Mouse (Mus musculus) c-Kit-positive CD71-negative TER-119-negative erythroid progenitor cells, embryonic 14.5 days (primary cell): ENCODE data around the gene Gm44579.
A peak's percentile ranks its signal among the peaks of the same experiment; 100 is the strongest.

ENCODE experiments used
- DNase-seq: peaks from one replicate; pipeline ENCODE4 v3.0.0-alpha.2; 2013; ENCODE audit warnings: low read depth

The Gm44579 gene

DNA sequence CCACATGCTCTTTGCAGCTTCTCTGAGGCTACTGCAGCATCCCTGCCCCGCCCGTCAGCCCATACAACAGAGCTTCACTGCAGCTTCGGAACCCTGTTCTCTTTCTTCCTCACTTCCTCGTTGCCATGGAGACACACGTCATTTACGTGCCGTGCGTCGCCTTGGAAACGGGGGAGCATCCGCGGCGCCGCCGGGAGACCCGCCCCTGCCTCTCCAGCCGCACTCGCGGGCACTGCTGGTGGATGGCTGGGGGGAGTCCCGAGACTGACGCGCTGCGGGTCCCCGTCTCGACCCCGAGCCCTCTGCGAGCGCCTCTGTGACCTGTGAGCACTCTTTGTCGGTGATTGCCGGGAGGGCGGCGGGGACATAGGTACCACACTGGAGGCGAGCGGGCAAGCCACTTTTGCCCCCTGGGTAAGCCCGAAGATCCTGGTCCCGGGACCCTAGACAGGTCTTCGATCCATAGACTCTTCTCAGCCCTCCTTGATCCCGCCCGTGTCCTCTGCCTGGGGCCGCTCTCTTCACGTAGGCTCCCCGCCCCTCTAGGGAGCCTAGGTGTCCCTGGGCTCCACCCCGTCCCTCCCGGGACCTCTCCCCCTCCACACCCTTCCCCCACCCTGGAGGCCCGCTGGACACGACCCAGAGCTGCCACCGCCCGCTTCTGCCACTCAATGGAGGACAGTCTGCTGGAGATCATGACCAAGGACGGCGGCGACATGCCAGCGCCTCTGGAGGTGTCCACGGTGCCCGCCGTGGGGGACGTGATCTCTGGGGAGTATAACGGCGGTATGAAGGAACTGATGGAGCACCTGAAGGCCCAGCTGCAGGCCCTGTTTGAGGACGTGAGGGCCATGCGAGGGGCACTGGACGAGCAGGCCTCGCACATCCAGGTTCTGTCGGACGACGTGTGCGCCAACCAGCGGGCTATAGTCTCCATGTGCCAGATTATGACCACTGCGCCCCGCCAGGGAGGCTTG lies 52.8 kb downstream of the Gm44579 start:
- DNase-seq, result peak; percentile 56

DNA sequence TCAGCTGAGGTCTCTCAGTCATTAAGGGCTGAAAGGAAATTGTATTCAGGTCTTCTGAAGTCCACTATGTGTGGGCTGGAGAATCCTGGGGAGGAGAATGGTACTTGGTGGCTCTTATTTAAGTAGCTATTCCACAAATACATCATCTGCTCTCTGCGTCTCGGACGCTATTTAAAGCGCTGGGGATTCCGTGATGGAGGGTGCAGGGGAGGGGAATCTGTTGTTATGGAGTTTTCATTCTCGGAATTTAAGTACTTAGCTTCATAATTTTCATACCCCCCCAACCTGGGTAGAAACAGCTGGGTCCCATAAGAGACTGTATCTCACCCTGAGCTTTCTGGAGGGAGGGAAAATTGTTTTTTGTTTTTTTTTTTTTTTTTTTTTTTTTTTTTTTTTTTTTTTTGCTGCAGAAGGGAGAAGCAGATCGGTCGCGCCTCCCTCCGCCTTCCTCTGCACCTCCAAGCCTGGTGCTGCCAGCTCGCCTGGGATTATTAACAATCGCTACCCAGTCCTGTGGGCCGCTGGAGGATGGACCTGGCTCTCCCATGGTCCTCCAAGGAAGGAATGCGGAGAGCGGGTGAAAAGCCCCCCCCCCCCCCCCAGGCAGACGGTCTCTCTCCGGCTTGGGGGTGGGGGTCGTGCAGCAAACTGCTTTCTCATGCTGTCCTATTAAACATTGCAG lies 53.7 kb downstream of the Gm44579 start, which contains the start of gene Ccdc184:
Ccdc184 (plus strand) TSS at position 196 of the 682 bp plus-strand sequence.
- DNase-seq, result no peak

DNA sequence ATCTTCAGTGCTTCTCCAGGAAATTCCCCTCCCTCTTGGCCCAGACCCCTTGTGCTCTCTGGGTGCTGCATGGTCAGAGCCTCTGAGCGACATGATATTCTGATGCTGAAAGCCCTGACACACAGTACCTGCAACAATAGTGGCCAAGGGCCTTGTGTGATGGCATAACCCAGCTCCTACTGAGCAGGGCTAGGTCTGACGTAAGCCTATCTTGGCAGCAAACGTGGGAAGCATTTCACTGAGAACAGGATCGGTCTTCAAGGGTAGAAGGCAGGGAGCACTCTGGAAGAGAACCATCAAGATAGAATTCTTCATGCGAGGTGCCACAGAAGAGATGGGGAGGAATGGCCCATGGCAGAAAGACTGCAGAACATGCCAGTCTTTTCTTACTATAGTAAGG lies 55.3 kb downstream of the Gm44579 start, which contains the start of gene Asb8:
Asb8 (minus strand) TSS at position 101 of the 400 bp plus-strand sequence.
- no peak for DNase-seq

DNA sequence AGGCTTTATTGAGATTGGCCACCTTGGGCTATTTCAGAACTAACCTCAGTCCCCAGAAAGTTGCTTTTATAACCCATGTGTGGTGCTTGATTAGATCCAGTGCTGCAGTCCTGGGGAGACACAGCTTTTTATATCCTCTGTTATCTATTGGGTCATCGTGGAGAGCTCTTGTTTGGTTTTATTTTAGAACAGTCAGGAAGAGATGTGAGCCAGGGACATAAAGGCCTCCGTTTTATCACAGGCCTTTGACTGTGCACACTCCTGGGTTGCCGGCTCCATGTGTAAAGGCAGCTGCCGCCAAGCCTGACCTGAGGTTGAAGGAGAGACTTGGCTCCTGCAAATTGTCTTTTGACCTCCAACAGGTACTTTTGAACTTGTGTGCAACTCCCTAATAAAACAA lies 58.2 kb downstream of the Gm44579 start:
- no peak for DNase-seq

DNA sequence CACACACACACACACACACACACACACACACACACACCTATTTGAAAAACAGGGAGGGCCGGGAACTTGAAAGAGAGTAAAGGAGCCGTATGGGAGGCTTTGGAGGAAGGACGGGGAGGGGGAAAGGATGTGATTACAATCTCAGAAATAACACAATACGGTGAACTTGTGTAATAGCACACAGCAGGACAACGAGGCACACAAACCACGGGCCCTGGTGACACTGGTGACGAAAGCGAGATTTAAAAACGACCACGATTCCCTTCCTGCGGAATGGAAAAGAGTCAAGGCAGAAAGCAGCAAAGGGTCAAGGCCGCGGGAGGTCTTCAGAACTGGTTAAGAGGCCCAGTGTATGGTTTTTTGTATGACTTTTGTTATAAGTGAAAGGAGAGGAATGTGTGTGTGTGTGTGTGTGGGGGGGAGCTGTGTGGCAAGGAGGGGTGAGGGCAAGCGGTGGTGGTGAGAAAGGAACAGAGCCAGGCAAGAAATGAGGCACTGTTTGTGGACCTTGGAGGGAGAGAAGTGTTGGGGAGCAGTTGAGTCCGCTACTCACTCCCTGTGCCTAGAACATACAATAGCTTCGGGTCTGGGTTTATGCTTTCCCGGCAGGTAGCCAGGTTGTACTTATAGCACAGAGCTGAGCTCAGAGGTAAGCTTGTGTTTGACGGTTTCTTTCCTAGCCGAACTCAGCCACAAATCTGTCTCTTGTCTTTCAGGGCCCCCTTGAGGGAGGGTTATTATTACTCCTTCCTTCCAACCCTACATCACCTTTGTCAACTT lies 59.6 kb downstream of the Gm44579 start:
- DNase-seq, result no peak

DNA sequence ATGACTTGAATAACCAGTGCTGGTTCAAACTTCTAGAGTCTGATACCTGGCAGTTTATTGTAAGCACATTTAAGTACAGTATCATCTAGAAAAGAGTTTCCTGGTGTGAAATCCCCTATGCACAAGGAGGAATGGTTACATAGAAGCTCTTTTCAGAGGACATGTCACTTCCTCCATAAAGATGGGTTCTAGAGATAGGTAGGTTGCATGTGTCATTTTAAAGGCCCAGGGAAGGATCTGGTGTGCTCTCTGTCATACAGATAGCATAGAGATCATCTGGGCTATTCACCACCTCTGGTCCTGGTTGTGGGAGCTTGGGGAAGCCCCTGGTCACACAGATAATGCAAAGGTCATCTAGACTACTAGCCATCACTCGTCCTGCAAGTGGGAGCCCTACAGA lies 63.5 kb downstream of the Gm44579 start:
- DNase-seq, result no peak

DNA sequence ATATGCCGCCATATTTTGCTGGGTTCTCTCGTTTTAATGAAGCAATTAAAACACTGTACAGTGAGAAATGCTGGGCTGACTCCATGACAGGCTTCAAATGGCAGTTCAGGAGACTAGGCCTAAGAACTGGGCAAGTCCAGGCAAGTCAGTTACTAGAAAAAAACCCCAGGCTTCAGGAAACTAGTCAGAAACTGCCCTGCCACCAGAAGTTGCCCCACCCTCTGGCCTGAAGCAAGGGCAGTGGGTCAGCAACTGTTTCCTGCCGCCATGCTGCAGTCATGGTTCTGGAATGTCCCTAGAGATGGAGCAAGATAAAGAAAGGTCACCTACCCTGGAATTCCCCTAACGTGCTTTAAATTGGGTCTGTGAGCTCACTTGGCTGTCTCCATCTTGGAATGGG lies 64.8 kb downstream of the Gm44579 start:
- no peak for DNase-seq

DNA sequence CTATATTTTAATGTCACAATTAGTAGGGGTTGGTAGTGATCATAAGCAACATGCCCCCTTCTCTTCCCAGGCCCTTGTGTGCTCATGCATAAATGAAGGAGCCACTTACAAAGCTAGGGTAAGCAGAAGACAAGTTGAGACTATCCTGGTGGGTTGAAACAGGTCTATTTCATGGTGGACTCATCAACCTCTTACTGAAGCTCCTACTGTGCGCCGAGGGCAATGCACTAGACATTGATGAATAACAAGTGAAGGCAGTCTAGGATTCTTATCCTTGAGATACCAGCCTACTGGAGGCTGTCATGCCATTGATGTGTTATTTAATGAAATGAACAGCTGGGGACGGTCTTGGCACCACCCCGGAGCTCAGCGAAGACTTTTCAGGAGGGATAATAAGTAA lies 65.5 kb downstream of the Gm44579 start:
- DNase-seq, result no peak

DNA sequence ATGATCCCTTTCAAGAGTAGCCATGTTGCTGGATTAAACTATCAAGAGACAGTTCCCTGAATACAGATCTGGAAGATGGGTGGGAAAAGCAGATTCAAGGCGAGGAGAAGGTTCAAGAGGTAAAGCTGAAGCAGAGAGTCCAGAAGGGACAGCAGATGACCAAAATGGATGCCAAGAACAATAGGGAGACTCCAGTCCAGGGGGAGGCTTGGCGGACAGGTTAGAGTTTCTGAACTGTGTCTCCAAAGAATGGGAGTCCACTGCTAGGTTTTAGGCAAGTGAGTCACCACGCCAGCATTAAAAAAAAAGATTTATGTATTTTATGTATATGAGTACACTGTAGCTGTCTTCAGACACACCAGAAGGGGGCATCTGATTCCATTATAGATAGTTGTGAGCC lies 66.1 kb downstream of the Gm44579 start:
- no peak for DNase-seq

DNA sequence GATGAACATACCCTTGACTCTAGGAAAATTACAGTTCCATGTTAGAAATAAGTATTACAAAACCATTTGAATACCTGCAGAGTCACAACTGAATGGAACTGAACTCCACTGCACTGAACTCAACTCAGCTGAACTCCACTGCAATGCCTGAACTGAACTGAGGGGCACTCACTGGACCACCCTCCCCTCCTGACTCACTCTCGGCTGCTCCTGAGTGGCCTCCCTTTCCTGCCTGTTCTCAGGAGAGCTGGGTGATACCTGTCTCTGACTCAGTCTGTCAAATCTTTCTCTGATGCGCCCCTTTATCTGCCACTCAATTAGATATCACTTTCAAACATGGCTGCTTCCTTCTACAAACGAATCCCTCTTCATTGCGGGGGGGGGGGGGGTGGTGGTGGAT lies 66.6 kb downstream of the Gm44579 start:
- DNase-seq, result no peak

DNA sequence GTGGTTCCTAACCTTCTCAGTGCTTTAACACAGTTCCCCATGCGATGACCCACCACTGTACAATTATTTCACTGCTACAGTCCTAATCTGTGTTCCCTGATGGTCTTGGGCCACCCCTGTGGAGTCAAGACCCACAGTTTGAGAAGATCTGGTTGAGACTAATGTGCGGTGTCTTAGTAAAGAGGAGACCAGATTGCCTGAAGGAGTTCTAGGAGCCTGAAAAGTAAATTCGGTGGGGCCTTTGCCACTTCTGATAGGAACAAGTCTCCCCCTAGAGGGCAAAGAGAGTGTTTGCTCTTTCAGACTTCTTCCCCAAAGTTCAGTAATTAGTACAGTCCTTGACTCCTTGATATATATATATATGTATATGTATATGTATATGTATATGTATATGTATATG lies 67.2 kb downstream of the Gm44579 start:
- DNase-seq, result peak; percentile 43

DNA sequence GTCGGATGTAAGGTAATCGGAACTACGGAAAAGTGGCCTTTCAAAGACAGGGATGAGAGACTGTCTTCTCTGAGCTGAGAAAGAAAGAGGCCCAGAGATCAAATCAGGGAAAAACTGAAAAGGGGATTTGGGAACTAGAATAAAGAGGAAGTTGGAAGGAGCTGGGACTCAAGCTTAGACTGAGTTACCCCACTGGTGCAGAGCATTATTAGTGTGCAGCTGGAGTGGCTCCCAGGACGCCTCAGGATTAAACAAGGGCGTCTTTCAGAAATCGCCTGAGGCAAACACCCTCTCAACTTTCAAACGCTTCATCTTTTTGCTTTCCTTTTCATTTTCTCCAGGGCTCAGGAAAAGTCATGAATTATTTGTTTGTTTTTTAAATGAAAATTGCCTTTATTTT lies 67.9 kb downstream of the Gm44579 start:
- DNase-seq, result no peak

DNA sequence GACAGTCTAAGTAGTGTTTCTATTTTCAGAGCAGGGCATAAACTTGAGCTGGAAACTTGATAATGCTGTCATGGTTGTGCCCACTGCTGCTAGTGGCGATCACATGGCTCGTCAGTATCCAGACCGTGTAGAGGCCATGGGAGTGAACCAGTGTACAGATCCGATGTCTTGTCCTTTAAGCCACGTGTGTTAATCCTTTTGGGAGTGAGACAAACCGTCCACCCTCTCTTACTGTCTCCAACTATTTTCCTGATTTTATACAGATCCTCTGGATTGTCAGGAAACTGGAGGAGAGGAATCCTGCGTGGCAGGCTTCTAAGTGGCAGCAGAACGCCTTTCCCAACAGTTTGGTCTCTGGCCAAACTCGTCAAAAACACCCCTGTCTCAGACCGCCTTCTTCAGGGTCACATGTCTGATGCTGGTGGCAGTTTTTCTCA lies 71.6 kb downstream of the Gm44579 start:
- DNase-seq, result no peak

DNA sequence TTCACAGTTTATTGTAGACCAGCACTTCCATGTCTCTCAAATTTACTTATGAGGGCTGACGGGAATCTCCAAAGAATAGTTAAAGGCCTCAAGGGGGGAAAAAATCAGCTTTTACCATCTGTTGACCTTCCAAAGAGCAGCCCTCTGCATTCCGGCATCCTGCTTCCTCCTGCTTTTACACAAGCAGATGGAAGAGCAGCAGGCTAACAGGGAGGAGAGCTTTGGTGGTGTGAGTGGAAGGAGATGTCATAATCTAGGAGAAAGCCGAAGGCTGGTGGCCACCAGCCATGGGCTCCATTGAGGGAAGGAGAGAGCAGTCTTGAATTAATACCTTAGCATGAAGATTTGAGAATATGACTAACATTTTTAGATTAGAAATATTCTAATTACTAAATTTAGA lies 72.4 kb downstream of the Gm44579 start:
- DNase-seq, result no peak

DNA sequence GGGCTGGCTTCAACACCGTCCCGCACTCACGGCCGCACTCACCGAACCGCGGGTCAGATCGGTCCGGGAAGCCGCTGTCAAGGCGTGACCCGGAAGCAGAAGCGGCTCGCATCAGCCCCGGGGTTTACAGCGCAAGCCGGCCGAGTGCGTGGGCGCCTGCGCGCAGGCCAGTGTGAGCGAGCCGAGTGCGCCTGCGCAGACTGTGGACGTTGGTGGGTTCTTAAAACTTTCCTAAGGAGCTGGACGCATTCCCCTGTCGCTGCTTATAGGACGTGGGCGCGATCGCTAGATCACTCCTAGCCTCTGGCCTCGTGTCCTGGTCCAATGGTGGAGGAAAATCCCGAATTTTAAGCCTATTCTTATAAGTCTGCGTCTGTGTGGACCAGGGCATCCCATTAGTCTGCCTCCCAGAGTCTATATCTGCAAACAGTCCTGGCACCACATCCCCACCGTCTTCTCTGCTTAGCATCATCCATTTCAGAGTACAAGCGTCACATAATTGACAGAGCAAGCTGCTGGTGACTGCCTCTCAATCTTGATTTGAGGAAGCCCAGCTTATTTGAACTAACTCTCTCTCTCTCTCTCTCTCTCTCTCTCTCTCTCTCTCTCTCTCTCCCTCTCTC lies 75.1 kb downstream of the Gm44579 start:
- DNase-seq, result peak; percentile 81

DNA sequence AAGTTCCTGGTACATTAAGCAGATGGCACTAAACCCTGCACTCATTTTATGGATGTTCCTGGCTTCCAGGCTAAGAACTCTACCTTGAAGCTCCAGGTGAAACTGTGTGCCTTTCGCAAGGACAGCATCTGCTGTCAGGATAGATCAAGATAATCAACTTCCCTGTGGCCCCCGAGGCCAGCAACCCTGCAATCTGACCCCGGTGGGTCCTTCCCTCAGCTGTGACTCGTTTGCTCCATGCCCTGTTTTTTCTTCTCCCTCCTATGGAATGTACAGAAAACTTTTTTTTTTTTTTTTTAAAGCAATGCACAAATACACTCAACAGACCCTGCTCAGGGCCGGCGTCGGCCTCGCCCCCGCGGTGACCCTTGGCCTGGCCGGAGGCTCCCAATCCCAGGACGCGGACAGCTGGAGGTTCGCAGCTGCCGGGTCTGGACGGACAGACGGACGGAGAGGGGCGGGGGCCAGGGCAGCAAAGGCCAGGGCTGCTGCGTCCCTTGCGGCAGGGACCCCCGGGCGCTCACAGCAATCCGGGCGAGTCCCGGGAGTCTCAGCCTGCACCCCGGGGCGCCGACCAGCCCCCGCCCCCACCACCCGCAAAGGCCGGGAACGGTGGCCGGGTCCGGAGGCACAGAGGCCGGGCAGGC lies 75.8 kb downstream of the Gm44579 start:
- no peak for DNase-seq

DNA sequence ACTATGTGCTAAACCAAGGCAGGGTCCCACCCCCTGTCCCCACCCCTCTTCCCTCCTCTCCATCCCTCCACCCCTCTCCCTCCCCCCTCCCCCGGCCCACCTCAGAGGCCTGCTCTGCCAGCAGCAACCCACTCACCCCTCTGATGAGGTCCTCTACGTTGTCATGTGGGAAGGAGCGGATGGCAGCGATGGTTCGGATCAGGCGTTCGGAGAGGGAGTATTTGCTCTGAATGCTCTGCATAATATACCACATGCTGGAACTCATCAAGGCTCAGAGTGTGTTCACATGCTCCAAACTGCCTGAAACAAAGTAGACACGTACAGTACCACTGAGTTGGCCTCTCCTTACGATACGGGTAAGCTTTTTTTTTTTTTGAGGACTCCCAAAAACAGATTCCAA lies 78.3 kb downstream of the Gm44579 start:
- DNase-seq, result no peak

DNA sequence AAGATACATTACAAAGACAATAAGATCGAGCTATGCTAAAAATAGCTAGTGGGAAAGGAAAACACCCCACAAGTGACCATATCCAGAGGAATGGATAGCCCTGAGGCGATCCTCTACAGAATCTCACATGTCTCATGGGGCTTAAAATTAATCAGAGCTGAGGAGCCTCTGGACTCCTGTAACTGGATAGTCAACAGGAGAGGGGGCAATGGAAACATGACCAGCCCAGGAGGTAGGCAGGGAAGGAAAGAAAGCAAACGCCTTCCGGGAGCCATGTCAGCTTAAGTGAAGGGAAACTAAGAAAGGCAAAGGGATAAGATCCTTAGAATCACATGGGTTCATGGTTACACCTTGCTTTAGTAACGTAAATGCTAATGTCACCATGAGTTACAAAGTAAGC lies 80.0 kb downstream of the Gm44579 start:
- no peak for DNase-seq

DNA sequence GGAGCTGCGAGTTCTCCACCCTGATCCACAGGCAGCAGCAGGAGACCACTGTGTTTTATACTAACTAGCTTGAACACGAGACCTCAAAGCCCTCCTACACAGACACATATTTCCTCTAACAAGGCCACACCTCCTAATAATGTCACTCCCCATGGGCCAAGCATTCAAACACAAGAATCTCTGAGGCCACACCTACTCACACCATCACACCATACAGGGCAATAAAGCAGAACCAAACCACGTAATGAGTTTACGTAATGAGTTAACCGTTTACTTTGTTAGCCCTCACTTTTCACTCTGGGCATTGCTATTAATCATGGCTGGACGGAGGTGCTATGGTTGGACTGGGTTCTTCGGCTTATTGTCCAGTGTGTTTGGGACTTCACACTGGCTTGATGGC lies 81.0 kb downstream of the Gm44579 start:
- DNase-seq, result no peak

DNA sequence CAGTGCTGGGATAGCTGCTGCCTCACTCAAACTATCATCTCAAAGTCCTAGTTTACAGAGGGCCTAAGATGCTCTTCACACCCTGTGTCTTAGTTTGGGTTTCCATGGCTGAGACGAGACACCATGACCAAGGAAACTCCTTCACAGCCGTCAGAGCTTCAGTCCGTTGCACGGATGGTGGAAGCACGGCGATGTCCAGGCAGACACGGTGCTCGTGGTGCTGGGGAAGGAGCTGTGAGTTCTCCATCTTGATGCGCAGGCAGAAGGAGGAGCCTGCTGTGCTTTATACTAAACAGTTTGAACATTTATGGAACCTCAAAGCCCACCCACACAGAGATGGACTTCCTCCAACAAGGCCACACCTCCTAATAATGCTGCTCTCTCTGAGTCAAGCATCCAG lies 83.9 kb downstream of the Gm44579 start:
- no peak for DNase-seq
